Mouse (Mus musculus) kidney, postnatal 10 days (tissue): ENCODE data around the gene Them7.

Source experiments
- DNase-seq: peaks from one replicate; pipeline ENCODE4 v3.0.0; 2021; ENCODE audit warnings: mixed read lengths

The Them7 gene

GRCm38 (mm10) chr2:105235380-105236115 lies 11.4 kb downstream of the Them7 start:
- peak; percentile 42 for DNase-seq

- peak; percentile 35 for DNase-seq
Measured at GRCm38 (mm10) chr2:105237424-105237823, 13.3 kb downstream of the Them7 start.

GRCm38 (mm10) chr2:105237841-105238240 lies 13.7 kb downstream of the Them7 start:
- no peak for DNase-seq

GRCm38 (mm10) chr2:105238775-105239174 lies 14.7 kb downstream of the Them7 start:
- DNase-seq = peak; percentile 65

- DNase-seq = no peak
Measured at GRCm38 (mm10) chr2:105240631-105241030, 16.5 kb downstream of the Them7 start.

- no peak for DNase-seq
Measured at GRCm38 (mm10) chr2:105242940-105243339, 18.8 kb downstream of the Them7 start.

GRCm38 (mm10) chr2:105244733-105245132 lies 20.6 kb downstream of the Them7 start:
- no peak for DNase-seq

GRCm38 (mm10) chr2:105251978-105252377 lies 27.9 kb downstream of the Them7 start:
- DNase-seq = no peak

- DNase-seq = no peak
Measured at GRCm38 (mm10) chr2:105252824-105253223, 28.7 kb downstream of the Them7 start.

GRCm38 (mm10) chr2:105255457-105255856 lies 31.3 kb downstream of the Them7 start:
- no peak for DNase-seq

GRCm38 (mm10) chr2:105256427-105257071 lies 32.4 kb downstream of the Them7 start:
- no peak for DNase-seq

- DNase-seq = no peak
Measured at GRCm38 (mm10) chr2:105257376-105257775, 33.3 kb downstream of the Them7 start.

GRCm38 (mm10) chr2:105261335-105261734 lies 37.2 kb downstream of the Them7 start:
- DNase-seq = no peak

GRCm38 (mm10) chr2:105263219-105263618 lies 39.1 kb downstream of the Them7 start:
- DNase-seq = no peak

GRCm38 (mm10) chr2:105282407-105283077 lies 58.4 kb downstream of the Them7 start:
- no peak for DNase-seq

- DNase-seq = no peak
Measured at GRCm38 (mm10) chr2:105283811-105284210, 59.7 kb downstream of the Them7 start.

- no peak for DNase-seq
Measured at GRCm38 (mm10) chr2:105284855-105285254, 60.7 kb downstream of the Them7 start.

- no peak for DNase-seq
Measured at GRCm38 (mm10) chr2:105295823-105296222, 71.7 kb downstream of the Them7 start.

- no peak for DNase-seq
Measured at GRCm38 (mm10) chr2:105298888-105299287, 74.8 kb downstream of the Them7 start.

GRCm38 (mm10) chr2:105301082-105301481 lies 77.0 kb downstream of the Them7 start:
- no peak for DNase-seq

- DNase-seq = no peak
Measured at GRCm38 (mm10) chr2:105301531-105301930, 77.4 kb downstream of the Them7 start.

- no peak for DNase-seq
Measured at GRCm38 (mm10) chr2:105303962-105304514, 79.9 kb downstream of the Them7 start.

GRCm38 (mm10) chr2:105305876-105306275 lies 81.8 kb downstream of the Them7 start:
- DNase-seq = no peak

GRCm38 (mm10) chr2:105311414-105311813 lies 87.3 kb downstream of the Them7 start:
- peak; percentile 24 for DNase-seq
